Mouse (Mus musculus) frontal cortex, postnatal 14 days (tissue): ENCODE measurements at regions not wholly inside any gene's neighbourhood (a gene's known extent, or its start where the extent isn't known, plus 50 kb on each side); places are given as distances from the start of the nearest gene placed in this dataset.

ENCODE experiments used
- DNase-seq, 2 experiments: peaks; one replicate each; pipeline ENCODE4 v3.0.0; 2022; ENCODE audit warnings: low spot score in 2 of 2

GRCm38 (mm10) chr10:98292140-98292539 is 565.6 kb upstream of the C030005K15Rik start:
- DNase-seq: no peak

DNA sequence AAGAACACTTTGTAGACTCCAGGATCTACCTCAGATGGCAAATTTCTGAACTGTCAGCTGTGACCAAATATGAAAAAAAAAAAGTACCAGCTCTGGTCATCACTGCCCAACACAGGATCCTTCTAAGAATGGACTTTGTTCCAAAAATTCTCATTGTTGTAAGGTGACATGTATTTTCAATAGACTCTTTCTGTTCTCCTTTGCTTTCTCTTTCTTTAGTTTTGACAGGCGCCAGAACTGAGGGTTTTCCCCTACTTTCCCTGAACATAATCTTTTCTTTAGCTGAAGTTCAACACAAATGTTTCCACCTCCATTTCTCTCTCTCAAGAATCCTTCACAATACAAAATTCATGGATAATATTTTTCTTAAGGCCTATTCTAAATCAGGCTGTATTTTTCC is 579.1 kb upstream of the C030005K15Rik start:
- no peak for DNase-seq

DNA sequence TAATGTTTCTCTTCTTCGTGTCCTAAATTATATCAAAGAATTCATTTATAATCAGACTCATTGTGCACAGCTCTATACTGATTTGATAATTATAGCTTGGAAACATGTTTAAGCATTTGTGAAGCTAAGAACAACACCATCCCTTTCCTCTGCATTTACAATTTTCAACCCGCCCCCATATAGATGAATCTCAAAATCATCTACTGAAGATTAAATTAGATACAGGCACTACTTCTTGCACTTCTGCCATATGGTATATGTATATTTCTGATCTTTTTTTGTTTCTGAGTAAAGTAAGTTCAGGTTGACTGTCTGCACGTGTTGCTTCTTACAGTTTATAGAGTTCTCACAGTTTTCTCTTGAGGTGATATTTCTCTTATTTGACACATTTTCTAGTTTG is 583.1 kb upstream of the C030005K15Rik start:
- no peak for DNase-seq

- no peak for DNase-seq
These were observed 584.8 kb upstream of the C030005K15Rik start for GRCm38 (mm10) chr10:98311403-98311802.

GRCm38 (mm10) chr10:98318416-98318815 is 591.9 kb upstream of the C030005K15Rik start:
- DNase-seq: no peak

DNA sequence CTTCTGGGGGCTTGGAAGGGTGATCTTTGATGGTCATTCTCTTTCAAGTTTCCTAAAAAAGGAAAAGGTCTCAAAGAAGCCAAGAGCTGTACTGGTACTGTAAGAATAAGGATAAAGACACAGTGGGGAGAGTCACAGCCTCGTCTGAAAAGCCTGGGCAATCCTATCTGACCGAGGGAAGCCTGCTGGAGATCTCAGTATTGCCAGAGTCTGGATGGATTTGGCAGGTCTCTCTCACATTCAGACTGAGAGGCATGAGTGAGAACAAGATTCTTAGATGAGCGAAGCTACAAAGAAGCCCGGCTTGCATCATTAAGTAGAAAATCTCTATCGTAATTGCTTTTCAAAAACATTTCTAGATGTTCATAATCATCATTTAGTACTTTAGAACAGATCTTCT is 590.4 kb upstream of the Atp2b1 start:
- no peak for DNase-seq

DNA sequence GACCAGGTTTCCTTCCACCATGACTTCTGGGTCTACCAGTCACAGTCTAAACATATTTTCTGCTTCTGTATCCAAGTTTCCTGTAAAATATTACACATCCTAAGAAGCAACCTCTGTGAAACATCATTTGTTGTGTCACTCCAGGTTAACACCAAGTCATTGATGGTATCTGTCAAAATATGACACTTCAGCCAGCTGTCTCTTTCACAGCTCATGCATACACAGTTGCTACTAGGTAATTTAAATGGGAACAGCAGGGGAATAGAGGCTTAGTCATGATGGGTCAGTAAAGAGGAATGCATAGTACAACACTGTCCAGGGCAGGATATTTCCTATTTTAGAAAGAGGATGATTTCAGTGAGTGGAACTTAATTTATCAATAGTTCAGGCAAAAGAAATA is 589.6 kb upstream of the Atp2b1 start:
- DNase-seq: no peak

GRCm38 (mm10) chr10:98325720-98326119 is 588.5 kb upstream of the Atp2b1 start:
- no peak for DNase-seq

GRCm38 (mm10) chr10:98332682-98333081 is 581.5 kb upstream of the Atp2b1 start:
- no peak for DNase-seq

DNA sequence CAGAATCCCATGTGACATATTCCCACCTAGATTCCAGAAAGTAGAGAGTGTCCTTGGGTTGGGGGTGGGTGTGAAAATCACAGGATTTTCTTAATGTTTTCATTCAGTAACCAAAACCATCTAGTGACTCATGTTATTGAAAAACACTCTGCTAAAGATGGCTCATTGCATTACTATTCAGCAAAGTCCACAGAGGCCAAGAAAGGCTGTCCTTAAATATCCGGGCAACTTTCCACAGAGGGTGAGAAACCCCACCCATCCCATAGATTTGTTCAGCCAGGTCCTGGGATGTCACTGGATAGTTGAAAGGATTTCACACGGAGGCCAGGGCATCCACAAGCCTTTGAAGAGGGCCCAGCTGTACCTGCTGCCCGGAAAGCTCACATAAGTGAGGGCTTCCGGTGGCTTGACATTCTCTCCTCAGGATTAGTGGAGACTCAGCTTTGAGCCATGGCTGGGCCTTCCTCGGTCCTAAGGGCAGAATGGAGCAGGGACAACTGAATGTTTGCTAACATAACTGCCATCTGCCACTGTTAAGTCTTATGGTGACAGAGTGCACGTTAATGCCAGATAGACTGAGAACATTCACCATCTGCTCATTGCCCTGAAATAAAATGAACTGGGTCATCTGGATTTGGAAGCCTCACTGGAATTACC is 580.7 kb upstream of the Atp2b1 start:
- no peak for DNase-seq

DNA sequence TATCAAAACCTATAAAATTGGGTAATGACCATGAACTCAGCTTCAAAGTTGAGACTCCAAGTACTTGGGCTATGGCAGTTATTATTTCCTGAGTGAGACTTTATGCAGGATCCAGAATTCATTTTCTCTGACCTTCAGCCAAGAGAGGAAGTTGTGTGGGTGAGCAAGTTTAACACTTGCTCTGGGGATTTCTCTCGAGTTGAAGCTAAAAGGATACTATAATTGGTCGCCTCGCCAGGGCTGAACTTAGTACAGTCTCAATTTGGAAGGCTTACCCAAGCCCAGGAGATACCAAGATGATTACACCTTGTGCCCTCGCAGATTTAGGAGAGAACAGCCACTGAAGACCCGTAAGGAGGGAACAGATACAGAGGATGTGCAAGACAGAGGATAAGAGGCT is 570.4 kb upstream of the Atp2b1 start:
- DNase-seq: no peak

DNA sequence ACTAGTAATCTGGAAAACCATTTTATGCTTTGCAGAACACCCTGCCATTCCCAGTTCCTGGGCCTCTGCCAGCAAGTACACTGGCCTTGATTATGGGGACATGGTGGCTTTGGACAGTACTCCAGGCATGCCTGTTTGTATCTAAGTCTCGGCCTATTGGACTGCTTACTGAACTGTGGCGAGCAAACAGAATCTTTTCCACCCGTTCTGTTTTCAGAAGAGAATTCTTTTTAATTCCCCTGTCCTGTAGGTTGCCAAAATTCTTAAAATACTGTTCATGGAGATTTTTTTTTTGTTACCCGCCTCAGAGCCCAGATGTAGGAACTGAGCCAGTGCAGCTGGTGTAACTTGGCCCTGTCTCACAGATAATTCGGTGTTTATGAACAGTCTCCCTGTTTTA is 564.7 kb upstream of the Atp2b1 start:
- DNase-seq: peak; percentile 6 to 13

DNA sequence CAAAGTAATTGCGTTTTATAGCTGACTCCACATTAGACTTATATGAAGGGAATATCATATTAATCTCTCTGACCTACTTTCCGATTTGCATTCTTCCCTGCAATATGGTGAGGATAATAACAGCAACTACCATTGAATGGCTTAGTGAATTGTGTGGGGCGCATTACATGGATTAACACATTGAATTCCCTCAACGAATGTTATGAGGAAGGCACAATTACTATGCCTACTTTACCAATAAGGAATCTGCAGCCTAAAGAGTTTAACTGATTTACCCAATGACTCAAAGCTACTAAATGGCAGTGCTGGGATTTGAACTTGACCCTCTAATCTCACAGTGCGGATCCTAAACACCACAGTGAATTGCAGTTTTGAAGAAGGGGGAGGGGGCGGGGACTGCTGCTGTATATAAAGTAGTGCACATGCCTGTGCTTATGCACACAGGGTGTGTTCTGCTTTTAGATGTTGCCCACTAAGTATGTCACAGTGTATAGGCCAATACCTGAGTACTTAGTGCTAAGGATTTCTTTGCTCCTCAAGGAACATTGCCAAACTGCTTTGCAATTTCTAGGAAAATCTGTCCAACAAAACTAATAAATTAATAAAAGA is 563.8 kb upstream of the Atp2b1 start:
- no peak for DNase-seq

- DNase-seq: no peak
These were observed 562.1 kb upstream of the Atp2b1 start for GRCm38 (mm10) chr10:98352061-98352460.

GRCm38 (mm10) chr10:98354486-98354885 is 559.7 kb upstream of the Atp2b1 start:
- DNase-seq: no peak

DNA sequence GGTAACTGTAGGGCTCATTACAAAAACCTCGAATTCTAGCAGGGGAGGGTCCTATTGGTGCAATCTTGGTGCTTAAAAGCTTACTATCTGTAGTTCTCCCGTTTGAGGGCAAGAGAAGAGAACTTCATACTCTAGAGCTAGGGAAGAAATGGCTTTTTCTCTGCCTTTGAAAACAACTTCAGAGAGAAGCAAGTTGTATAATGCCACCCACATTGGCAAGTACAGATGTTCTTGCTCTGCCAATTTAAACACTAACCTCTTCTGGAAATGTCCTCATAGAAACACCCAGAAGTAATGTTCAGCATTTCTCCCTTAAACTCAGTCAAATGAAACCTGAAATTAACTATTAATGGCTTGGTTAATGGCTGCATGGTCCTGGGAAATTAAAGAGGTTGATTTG is 549.6 kb upstream of the Atp2b1 start:
- no peak for DNase-seq

DNA sequence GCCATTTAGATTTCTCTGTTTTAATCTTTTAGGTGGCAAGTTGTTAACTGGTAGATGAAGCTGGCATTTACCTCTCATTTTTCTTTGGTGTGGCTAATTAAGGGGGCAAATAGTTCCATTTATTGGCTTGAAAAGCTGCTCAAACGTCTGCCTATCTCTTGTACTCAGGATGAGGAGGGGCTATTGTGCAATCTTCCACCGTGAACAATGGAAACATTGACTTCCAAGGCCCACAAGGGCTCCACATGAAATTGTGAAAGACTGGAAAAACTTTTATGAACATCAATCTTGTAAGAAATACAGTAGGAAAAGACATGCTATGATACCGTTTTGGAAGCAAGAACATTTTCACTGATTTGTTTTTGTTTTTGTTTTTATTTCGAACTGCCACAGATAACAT is 541.6 kb upstream of the Atp2b1 start:
- DNase-seq: no peak

GRCm38 (mm10) chr10:98373314-98373713 is 540.9 kb upstream of the Atp2b1 start:
- no peak for DNase-seq

DNA sequence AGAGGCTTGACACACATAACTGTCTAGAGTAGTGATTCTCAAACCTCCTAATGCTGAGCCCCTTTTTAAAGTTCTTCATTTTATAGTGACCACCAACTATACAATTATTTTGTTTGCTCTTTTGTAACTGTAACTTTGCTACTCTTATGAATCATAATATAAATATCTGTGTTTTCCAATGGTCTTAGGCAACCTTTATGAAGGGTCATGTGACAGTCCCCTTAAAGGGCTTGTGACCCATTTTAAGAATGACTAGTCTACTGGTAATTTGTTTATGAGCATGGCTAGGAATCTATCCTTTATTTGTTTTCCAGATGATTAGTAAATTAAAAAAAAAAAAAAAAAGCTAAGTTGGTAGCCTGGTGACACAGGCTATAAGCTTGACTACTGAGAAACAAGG is 539.5 kb upstream of the Atp2b1 start:
- no peak for DNase-seq

DNA sequence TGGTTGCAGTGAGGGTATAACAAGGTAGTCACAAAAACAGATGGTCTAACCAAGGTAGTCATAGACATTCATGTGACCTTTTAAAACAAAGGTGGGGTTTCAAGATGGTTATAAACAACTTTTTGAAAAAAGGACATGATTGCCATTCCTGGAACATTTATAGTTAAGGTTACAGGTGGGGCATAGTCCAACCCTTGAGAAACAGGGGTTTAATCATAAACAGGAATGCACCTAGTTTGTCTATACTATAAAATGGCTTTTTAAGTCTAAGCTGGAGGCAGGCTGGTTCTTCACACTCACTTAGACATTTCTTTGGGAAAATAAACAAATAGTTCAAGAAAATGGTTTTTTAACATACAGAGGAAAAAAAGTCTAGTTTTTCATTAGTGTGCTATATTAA is 525.7 kb upstream of the Atp2b1 start:
- no peak for DNase-seq

GRCm38 (mm10) chr10:98399864-98400263 is 514.3 kb upstream of the Atp2b1 start:
- DNase-seq: no peak

DNA sequence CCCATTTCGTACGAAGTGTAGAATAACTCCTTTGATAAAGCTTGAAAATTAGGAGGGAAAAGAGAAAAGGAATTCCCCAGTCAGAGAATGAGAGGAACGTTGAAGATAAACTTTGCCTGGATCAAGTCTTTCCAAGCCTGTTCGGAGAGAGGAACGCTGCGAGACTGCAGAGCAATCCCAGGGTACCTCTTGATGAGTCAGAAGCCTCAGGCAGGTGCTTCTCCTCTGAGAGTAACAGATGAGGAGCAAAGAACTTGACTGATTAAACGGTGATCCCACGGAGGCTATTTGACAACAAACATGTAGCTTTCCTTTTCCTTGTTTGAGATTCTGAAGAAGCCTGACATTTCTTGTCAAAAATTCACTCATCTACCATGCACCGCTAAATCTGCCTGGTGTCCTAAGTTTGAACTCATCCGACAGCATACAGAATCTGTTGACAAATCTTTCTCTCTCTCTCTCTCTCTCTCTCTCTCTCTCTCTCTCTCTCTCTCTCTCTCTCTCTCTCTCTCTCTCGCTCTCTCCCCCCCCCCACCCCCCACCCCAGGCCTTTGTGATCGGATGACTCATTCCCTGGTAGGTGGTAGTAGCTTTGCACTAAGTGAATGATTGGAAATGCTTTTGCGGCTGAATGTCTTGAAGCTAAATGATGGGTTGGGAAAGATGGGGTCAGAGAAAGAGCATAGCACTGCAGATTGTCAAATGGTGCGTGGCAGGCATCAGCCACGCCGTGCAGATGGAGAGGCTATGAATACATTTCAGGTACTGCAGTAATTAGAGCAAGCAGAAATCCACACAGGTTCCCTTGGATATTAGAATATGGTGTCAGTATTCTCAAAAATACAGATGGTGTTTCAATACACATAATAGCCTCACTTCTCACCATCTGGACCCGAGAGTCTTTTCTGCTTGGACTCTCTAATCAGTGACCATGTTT is 496.1 kb upstream of the Atp2b1 start:
- no peak for DNase-seq

DNA sequence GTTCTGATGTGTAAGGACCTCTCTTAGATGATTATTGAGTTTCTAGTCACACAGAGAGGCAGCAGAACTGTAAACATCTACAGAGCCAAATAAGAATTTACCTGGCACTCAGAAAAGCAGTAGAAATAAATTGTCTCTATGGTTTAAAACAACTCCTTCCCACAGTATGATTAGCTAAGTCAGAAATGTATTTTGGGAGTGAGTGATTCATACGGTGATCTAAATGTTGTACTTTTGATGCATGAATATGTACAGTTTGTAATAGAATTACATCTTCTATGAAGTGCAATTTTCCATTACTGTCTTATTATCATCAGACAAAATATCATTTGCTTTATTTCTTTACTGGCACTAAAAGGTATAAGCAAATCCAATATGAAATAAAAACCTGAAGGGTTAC is 489.8 kb upstream of the Atp2b1 start:
- DNase-seq: no peak
